Mouse (Mus musculus) heart, postnatal 36 days (tissue): ENCODE measurements around the gene Casc3. TPM values are rescaled to one million over a fixed set of nuclear protein-coding genes. Genes with fewer than 3 reads are reported as not detected.
A peak's percentile ranks its signal among the peaks of the same experiment; 100 is the strongest.

Source experiments
- DNase-seq, 2 experiments: peaks; one replicate each; pipeline ENCODE4 v3.0.0; 2021 to 2022
- intact Hi-C: fragments of 180-260 bp; cut with DNase I; formaldehyde crosslinking; loops from one replicate; pipeline ENCODE4 v1.15.1; 2025
- total RNA-seq, 2 experiments: library from RNA; stranded (reverse); gene quantifications; 2 replicates each; pipeline ENCODE4 v1.2.3; 2021

Gene Casc3
- total RNA-seq, 2 experiments from 2014 or later, result 26.1 to 26.2 TPM

DNA sequence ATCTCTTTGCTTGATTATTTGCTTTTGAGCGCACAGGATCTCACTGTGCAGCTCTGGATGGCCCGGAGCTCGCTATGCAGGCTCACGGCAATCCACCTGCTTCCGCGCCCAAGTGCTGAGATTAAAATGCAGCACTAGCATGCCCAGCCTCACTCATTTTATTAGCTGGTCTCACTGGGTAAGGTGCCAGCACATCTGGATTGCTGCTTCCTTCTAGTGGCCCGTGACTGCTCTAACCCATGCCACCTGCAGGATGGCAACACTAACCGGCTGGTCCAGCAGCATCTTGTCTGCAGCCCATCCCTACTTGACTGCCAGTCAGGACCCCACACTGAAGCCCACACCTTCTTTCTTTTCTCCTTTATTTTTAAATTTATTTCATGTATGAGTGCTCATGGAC, 49.4 kb downstream of the Casc3 start:
- intact Hi-C loops, result no loop called here
- DNase-seq, result no peak

DNA sequence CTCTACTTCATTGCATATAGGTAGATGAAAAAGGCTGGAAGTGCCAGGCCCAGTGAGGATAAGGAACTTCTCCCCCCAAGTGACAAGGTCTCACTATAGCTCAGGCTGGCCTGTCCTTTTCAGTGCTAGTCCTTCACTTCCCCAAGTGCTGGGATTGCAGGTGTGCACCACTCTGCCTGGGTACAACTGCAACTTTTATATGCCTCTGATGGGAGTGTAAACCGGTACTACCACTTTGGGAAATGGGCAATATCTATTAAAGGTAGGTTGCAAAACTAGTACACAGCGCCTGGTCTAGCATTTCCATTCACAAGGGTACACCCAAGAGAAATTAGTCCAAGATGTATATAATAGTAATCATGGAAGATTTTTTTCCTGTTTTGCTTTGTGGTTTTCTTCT, 50.0 kb downstream of the Casc3 start:
- intact Hi-C loops, result loop anchor here (5.0 kb wide), 1 partner anchor 293 kb away; no protein-coding TSS in a partner anchor
- DNase-seq, result no peak

DNA sequence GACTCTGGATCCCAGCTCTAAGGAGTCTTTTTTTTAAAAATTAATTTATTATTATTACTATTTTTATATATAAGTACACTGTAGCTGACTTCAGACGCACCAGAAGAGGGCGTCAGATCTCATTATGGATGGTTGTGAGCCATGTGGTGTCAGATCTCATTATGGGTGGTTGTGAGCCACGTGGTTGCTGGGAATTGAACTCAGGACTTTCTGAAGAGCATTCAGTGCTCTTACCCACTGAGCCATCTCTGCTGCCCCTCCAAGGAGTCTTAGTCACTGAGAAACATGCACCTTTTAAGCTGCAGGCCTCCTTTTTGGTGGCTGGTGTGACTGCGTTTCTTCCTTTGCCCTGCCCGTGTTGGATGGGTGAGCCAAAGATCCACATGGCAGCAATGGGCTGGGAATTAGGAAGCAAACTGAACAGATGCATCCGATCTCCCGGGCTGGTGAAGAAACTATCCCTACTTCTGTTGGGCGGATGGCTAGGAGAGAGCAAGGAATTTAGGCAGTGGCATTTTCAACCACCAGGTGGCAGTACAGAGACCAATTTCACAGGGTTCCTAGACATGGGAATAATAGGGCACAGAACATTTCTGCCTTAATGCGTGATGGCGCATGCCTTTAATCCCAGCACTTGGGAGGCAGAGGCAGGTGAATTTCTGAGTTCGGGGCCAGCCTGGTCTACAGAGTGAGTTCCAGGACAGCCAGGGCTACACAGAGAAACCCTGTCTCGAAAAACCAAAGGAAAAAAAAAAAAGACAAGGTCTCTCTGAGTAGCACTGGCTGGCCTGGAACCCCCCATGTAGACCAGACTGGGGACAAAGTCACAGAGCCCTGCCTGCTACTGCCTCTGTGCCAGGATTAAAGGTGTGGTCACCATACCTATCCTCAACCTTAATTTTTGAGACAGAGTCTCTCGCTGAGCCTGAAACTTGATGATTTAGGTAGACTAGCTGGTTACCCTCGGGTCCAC, 54.3 kb downstream of the Casc3 start:
- peak; percentile 90 to 95 for DNase-seq
- intact Hi-C loops, result loop anchor here (1.0 to 5.0 kb wide), 2 partner anchors 50 to 288 kb away; no protein-coding TSS in a partner anchor

GRCm38 (mm10) chr11:98863028-98863750, 58.5 kb downstream of the Casc3 start, which contains the start of gene Wipf2:
Gene Wipf2, plus strand, starts transcription at chr11:98863638.
- intact Hi-C loops, result loop anchor here (5.0 kb wide), 1 partner anchor 109 kb away; no protein-coding TSS in a partner anchor

DNA sequence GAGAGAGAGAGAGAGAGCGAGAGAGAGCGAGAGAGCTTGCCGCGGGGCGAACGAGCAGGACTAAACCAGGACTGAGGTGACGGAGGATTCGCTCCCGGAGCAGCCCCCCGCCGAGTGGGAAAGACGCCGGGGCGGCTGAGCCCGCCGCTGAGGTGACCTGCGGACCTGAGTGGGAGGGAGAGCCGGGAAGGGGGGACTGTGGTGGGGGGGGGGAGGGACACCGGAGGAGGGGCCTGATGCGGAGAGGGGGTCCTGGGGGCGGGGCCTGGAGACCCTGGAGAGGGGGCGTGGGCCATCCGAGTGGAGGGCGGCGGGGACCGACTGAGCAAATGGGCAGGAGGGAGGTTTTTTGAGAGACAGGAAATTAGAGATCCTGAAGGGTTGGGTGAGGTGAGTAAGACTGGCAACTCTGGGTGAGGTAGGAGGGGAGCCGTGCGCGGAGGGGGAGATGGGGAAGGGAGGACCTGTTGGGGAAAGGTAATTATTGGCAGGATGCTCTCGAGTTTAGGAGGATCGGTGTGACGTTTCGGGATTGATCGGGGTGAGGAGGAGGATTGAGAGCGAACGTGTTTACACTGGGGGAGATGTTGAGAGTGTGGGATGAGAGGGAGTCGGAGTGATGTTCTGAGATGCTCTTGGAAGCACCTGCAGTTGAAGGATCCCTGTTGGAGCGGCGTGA, 59.2 kb downstream of the Casc3 start:
- intact Hi-C loops, result loop anchor here (1.0 to 5.0 kb wide), 2 partner anchors 41 to 108 kb away; no protein-coding TSS in a partner anchor
- DNase-seq, result no peak

More at GRCm38 (mm10) chr11:98863028-98863750, 58.5 kb downstream of the Casc3 start, which contains the start of gene Wipf2:
- peak; percentile 94 to 95 for DNase-seq

DNA sequence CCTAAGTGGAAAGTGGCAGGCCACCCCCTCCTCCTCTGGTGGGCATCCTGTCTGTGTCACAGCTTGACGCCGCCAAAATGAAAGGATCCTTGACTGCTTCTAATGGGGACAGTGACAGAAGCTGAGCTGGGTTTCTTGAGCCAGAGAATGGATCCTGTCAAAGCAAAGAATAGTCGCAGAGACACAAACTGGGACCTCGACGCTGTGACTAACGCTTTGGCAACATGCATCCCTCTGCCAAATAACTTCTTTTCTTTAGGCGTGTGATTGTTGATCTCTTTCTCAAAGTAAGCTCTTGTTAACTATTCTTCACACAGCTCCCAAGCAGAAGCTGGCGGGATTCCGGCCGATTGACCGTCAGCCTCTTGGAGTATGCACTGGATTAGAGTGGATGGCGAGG, 62.6 kb downstream of the Casc3 start:
- intact Hi-C loops, result no loop called here
- DNase-seq, result no peak

DNA sequence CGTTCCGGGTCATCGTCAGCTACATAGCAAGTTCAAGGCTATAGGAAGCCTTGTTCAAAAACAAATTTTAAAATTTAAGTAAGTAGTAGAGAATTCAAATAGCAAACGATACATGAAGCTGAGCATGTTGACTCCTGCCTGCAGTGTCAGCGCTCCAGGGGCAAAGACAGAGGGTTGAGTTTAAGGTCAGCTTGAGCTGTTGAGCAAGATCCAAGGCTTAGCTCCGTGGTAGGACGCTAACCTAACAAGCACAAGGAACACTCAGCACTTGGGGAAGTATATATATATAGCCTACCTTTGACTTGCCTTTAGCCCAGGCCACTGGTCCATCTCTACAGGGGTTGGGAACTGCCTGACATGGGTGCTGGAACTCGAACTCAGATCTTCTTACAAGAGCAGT, 65.2 kb downstream of the Casc3 start:
- intact Hi-C loops, result no loop called here
- DNase-seq, result no peak

- DNase-seq, result no peak
- intact Hi-C loops, result no loop called here
These were observed 66.1 kb downstream of the Casc3 start for GRCm38 (mm10) chr11:98870791-98871190.

DNA sequence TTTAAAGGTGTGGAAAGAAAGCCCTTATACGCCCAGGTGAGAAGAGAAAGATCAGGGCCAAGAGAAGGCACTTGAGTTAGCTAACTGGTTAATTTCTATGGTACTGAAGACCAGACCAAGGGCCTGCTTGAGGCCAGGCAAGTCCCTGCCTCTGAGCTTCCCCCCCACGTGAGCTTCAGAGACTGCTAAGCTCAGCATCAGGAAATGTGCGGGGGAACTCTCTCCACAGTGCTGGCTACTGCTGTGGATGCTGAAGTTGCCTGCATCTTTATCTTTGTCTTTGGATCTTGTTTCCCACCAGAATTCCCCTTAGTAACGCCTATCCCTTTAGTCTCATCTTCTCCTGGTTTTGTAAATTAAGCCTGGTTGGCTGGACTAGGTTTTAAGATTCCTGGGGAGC, 66.7 kb downstream of the Casc3 start:
- DNase-seq, result no peak
- intact Hi-C loops, result no loop called here

- intact Hi-C loops, result no loop called here
These were observed 67.3 kb downstream of the Casc3 start for GRCm38 (mm10) chr11:98872040-98872439.

GRCm38 (mm10) chr11:98873900-98874299, 69.2 kb downstream of the Casc3 start:
- intact Hi-C loops, result no loop called here
- DNase-seq, result peak; percentile 34

More at GRCm38 (mm10) chr11:98872040-98872439, 67.3 kb downstream of the Casc3 start:
- peak; percentile 21 to 39 for DNase-seq

GRCm38 (mm10) chr11:98877001-98877400, 72.3 kb downstream of the Casc3 start:
- no peak for DNase-seq
- intact Hi-C loops, result no loop called here

Other genes with a start within 250 kb of the Casc3 start
- gene Ormdl3, start 217.5 kb upstream of the Casc3 start, total RNA-seq, result 10 to 100 TPM; 39.3 to 40.4 TPM
- gene Lrrc3c, start 206.6 kb upstream of the Casc3 start, total RNA-seq, result not detected
- gene Gm12355, start 179.2 kb upstream of the Casc3 start, total RNA-seq, result 1 to 10 TPM; 5.4 to 6.4 TPM
- gene Gsdma3, start 178.5 kb upstream of the Casc3 start, total RNA-seq, result 1 to 10 TPM; 3.0 to 3.3 TPM
- gene Gsdma2, start 158.1 kb upstream of the Casc3 start, total RNA-seq, result not detected
- gene Gsdma, start 140.6 kb upstream of the Casc3 start, total RNA-seq, result not detected
- 100 to 1,000 TPM; 102 to 104 TPM for gene Psmd3, start 122.4 kb upstream of the Casc3 start, total RNA-seq
- not detected for gene Csf3, start 103.6 kb upstream of the Casc3 start, total RNA-seq
- 10 to 100 TPM; 45.2 to 52.7 TPM for gene Med24, start 75.5 kb upstream of the Casc3 start, total RNA-seq
- 100 to 1,000 TPM; 100 to 111 TPM for gene Thra, start 64.3 kb upstream of the Casc3 start, total RNA-seq
- gene Nr1d1, start 29.6 kb upstream of the Casc3 start, total RNA-seq, result 100 to 1,000 TPM; 104 to 107 TPM
- gene Msl1, start 9.4 kb upstream of the Casc3 start, total RNA-seq, result 10 to 100 TPM; 74.4 to 75.3 TPM
- under 1 TPM; 0.57 to 0.72 TPM for gene Rapgefl1, start 31.9 kb downstream of the Casc3 start, total RNA-seq
- gene Wipf2, start 58.7 kb downstream of the Casc3 start, total RNA-seq, result 10 to 100 TPM in 1 of 2 experiments, 1 to 10 TPM in 1; 8.1 to 10.2 TPM
- gene Cdc6, start 102.9 kb downstream of the Casc3 start, total RNA-seq, result under 1 TPM; 0.14 to 0.49 TPM
- 10 to 100 TPM; 10.5 to 13.6 TPM for gene Rara, start 122.9 kb downstream of the Casc3 start, total RNA-seq
- under 1 TPM; 0.33 to 0.36 TPM for gene Gjd3, start 178.1 kb downstream of the Casc3 start, total RNA-seq
- 1 to 10 TPM; 3.9 to 4.6 TPM for gene Top2a, start 219.3 kb downstream of the Casc3 start, total RNA-seq
- gene Igfbp4, start 236.3 kb downstream of the Casc3 start, total RNA-seq, result 10 to 100 TPM; 80.6 to 93.5 TPM